Mouse (Mus musculus): ENCODE measurements around the gene Adam33. TPM values are rescaled to one million over a fixed set of nuclear protein-coding genes. Genes with fewer than 3 reads are reported as not detected.

Gene Adam33
- total RNA-seq, 2 experiments from 2014 or later, result 1.7 to 4.7 TPM

- no peak for DNase-seq
Measured at GRCm38 (mm10) chr2:131029065-131029935, 34.3 kb downstream of the Adam33 start.

GRCm38 (mm10) chr2:131026941-131027340 lies 36.7 kb downstream of the Adam33 start:
- no peak for DNase-seq

GRCm38 (mm10) chr2:131025230-131025629 lies 38.4 kb downstream of the Adam33 start:
- DNase-seq, result no peak

- no peak for DNase-seq
Measured at GRCm38 (mm10) chr2:131010566-131010965, 53.0 kb downstream of the Adam33 start.

- DNase-seq, result no peak
Measured at GRCm38 (mm10) chr2:131009123-131009522, 54.5 kb downstream of the Adam33 start.

Small RNAs within 50 kb of the gene (microRNA-seq; reads per million reads assigned to microRNA genes)
- 0 reads per million in 2 experiments for gene Mir6973b (ENCODE audit: borderline replicate concordance in 2 of 2)

Other genes starting within 250 kb of the Adam33 start
- 1 to 10 TPM; 5.1 to 7.6 TPM for gene 4930402H24Rik, start 157.4 kb downstream of the Adam33 start, total RNA-seq (2021)
- gene Atrn, start 157.3 kb downstream of the Adam33 start, total RNA-seq (2021), result 10 to 100 TPM; 12.8 to 13.1 TPM
- 1 to 10 TPM; 1.8 to 3.2 TPM for gene Gfra4, start 20.7 kb downstream of the Adam33 start, total RNA-seq (2021)
- 1 to 10 TPM in 1 of 2 experiments, under 1 TPM in 1; 0.64 to 1.2 TPM for gene Siglec1, start 23.0 kb upstream of the Adam33 start, total RNA-seq (2021)
- 10 to 100 TPM; 14.5 to 16.6 TPM for gene Hspa12b, start 63.5 kb upstream of the Adam33 start, total RNA-seq (2021)
- not detected for gene Gm11037, start 69.7 kb upstream of the Adam33 start, total RNA-seq (2021)
- 1 to 10 TPM; 3.3 to 6.6 TPM for gene 1700037H04Rik, start 96.3 kb upstream of the Adam33 start, total RNA-seq (2021)
- gene Cenpb, start 116.3 kb upstream of the Adam33 start, total RNA-seq (2021), result 10 to 100 TPM; 58.9 to 61.8 TPM
- 1 to 10 TPM; 1.5 to 4.8 TPM for gene Cdc25b, start 123.1 kb upstream of the Adam33 start, total RNA-seq (2021)
- gene Spef1, start 123.5 kb upstream of the Adam33 start, total RNA-seq (2021), result 1 to 10 TPM; 1.9 to 2.1 TPM
- 10 to 100 TPM; 18.2 to 20.1 TPM for gene Ap5s1, start 143.3 kb upstream of the Adam33 start, total RNA-seq (2021)
- gene Mavs, start 170.2 kb upstream of the Adam33 start, total RNA-seq (2021), result 10 to 100 TPM; 40.5 to 47.4 TPM
- gene Pank2, start 198.7 kb upstream of the Adam33 start, total RNA-seq (2021), result 10 to 100 TPM; 22.5 to 26.4 TPM